Mouse (Mus musculus) megakaryocyte, embryonic 14.5 days (primary cell): ENCODE results near the gene Gcnt2.

Experiments
- FLI1 ChIP-seq: IDR thresholded peaks from 2 replicates; pipeline ENCODE4 v1.6.1; 2012; ENCODE audit warnings: low read length, inconsistent platforms, mixed read lengths
- GATA1 ChIP-seq: IDR thresholded peaks from 3 replicates; pipeline ENCODE4 v1.6.1; 2012; ENCODE audit warnings: mixed read lengths, low read length, inconsistent platforms, borderline replicate concordance

DNA sequence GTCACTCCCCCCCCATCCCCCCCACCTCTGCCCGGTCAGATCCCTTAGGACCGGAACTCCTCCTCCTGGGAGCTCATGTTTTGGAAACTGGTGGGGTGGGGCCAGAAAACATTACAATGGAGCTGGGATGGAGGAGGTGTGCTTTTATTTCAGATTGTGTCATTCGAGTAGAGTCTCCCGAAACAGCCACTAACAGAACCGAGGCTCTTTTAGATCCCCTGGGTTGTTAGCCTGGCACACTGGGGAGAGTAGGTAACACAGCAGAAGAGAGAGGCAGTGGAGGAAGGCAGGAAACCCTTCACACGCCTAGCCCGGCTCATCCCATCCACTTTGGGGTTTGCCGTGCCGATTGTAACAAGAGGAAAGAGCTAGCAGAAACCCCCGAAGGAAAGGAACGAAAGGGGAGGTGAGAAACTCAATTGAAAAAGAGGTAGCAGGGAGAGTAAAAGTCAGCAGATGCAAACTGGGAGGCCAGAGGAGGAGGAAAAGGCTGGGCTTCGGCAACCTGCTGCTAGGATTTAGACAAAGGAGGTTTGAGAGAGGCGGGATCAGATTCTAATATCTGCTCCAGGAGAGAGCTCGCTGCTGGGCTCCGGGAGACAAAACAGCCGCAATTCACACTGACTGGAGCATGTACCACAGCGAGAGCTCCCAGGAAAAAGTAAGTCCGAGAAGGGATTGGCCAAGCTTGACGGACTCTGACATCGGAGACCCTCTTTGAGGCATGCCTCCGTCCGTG is 27.3 kb downstream of the Gcnt2 start:
- TF ChIP-seq FLI1 (no peak), GATA1 (no peak)
